Mouse (Mus musculus): ENCODE data around the gene Lrch3.

DNA sequence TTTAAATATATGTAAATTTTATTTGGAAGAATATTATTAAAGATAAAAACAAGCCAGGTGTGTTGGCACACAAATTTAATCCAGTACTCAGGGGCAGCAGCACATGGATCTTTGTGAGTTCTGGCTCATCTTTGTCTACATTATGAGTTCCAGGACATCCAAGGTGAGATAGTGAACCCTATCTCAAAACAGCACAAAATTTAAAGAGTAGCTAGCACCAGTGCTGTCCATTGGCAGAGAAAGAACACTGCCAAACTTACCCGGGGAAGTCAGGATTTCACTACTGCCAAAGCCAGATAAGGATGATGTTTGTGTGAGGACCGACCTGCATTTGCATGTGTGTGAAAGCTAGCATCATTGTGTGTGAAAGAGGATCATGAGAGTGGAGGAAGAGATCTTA, 59.1 kb downstream of the Lrch3 start:
- TF ChIP-seq CTCF (IDR thresholded peaks at IDR 0.05; ENCODE audit: borderline replicate concordance, insufficient read depth, low read length) (no peak), POLR2A (IDR thresholded peaks at IDR 0.05; ENCODE audit: low read depth, low read length) (no peak)
